Mouse (Mus musculus) MN1 (cell line): ENCODE measurements around the gene Phpt1.
"Not testable (repeated sequence)": the region's sequence is repeated elsewhere in the genome, so short reads cannot be mapped to it uniquely, and the experiment has no call there.

Experiments used
- DNase-seq: peaks from one replicate; pipeline ENCODE4 v3.0.0-alpha.2; 2016; ENCODE audit warnings: low spot score

The Phpt1 gene

GRCm38 (mm10) chr2:25560551-25560950 is 14.5 kb downstream of the Phpt1 start:
- DNase-seq = no peak

- no peak for DNase-seq
Measured at GRCm38 (mm10) chr2:25558774-25559173, 16.2 kb downstream of the Phpt1 start.

- no peak for DNase-seq
Measured at GRCm38 (mm10) chr2:25557964-25558360, 17.1 kb downstream of the Phpt1 start.

DNA sequence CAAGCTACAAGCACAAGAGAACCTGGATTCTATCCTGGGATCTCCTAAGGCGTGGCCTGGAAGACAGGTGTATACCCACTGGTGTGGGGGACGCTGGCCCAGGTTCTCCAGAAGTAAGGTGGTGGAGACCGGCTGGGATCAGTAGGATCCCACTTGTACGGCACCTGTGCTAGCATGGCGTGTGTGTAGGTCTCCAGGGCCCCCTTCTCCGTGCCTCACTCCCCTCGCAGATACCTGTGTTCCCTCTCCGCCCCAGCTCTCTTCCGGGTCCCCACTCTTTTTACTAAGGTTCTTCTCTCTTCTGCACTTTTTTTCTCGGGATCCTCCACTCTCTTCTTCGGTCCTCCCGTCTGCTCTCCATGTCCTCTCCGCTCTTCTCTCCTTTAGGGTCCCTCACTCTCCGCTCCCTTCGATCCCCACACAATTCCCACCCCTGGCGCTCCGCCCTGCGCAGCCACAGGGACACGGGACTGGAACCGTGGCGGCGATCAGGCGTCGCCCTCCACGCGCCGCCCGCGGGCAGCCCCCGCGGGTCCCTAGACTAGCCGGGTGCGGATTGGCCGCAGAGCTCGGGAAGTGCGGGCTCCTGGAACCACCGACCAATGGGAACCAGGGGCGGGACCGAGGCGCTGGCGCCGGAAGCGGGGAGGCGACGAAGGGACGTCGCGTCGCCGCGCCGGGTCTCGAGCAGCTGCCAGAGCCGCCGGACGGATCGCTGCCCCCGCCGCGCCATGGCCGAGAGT is 17.6 kb downstream of the Phpt1 start, which contains the start of gene Edf1:
Gene Edf1 (plus strand): TSS at position 627 of the 743 bp plus-strand sequence.
- peak; percentile 93 for DNase-seq

- DNase-seq = peak; percentile 28
Measured at GRCm38 (mm10) chr2:25556296-25556695, 18.7 kb downstream of the Phpt1 start.

GRCm38 (mm10) chr2:25555479-25555878 is 19.5 kb downstream of the Phpt1 start:
- not testable (repeated sequence) for DNase-seq

GRCm38 (mm10) chr2:25553171-25553786 is 21.7 kb downstream of the Phpt1 start:
- not testable (repeated sequence) for DNase-seq

GRCm38 (mm10) chr2:25551186-25551585 is 23.8 kb downstream of the Phpt1 start:
- peak; percentile 60 for DNase-seq

DNA sequence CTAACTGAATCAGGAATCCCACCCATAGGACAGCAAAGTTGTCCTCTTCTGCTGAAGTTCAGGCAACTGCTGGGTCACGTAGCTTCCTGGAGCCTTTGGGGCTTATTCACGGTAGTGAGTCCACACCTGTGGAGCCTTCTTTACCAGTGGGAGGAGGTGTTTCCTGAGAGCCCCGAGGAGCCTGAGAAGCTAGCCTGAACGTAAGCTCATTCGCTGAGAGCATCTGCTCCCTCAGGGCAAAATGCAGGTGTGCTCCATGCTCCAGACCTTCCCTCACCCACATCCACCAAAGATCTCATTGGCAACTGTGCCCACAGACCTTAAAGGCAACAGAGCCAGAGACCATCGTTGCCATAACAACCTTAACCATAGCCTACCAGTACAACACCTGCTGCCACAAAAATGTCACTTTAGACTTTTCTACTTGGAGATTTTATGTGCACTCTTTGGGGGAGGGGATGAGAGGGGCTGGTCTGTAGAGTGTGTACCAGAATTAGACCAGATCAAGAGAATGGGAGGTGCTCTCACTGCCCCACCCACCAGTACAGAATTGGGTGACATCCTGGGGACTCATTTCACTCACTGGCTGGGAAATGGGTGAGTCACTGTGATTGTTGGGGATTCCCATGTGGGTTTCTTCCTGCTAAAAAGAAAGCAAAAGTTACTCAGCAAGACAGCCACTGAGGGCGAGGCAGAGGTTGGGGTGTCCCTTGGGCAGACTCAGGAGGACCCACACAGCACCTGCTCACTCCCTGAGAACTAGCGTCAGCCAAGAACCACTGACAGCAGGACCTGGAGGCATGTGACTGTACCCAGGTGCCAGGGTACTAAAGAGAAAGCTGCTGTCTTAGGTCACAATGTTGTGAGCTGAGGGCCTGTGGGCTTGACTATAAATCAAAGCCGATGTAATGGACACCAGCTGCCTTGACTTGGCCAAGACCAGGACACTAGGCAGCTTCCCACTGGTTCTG is 25.7 kb downstream of the Phpt1 start:
- no peak for DNase-seq

GRCm38 (mm10) chr2:25546811-25547491 is 28.1 kb downstream of the Phpt1 start, which contains the start of gene Traf2:
TSS of gene Traf2 (minus strand) at chr2:25546940.
- DNase-seq = peak; percentile 98

DNA sequence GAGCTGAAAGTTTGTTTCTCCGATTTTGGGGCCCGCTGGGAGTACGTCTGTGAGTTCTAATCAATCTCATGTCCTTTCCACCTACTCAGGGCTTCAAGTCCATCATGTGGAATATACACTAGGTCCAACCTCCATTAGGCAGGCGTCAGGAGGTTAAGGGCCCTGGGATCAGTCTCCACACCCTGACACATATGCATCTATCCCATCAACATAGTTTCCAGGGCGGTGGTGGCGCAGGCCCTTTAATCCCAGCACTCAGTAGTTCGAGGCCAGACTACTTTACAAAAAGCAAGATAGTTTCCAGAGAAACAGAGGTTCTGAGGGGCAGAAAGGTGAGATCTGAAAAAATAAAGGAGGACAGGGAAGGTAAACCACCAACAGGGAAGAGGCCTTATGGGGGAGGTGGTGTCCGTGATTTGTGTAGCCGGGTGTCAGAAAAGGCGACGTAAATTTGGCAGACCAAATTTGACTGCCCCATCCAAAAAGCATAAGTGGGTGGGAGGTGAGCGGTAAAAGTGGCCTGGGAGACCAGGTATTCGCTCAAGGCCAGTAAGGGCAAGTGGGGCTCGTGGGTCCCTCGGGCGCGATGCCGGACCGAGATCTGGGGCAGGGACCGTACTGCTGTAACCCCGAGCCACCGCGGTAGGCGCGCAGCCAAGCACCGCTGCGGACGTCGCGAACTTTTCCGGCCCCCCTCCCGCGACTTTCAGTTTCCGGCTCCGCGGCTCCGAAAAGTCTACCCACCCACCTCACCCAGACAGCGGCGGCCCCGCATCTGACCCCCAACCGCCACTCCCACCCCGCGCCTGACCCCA is 28.8 kb downstream of the Phpt1 start:
- DNase-seq = peak; percentile 62

DNA sequence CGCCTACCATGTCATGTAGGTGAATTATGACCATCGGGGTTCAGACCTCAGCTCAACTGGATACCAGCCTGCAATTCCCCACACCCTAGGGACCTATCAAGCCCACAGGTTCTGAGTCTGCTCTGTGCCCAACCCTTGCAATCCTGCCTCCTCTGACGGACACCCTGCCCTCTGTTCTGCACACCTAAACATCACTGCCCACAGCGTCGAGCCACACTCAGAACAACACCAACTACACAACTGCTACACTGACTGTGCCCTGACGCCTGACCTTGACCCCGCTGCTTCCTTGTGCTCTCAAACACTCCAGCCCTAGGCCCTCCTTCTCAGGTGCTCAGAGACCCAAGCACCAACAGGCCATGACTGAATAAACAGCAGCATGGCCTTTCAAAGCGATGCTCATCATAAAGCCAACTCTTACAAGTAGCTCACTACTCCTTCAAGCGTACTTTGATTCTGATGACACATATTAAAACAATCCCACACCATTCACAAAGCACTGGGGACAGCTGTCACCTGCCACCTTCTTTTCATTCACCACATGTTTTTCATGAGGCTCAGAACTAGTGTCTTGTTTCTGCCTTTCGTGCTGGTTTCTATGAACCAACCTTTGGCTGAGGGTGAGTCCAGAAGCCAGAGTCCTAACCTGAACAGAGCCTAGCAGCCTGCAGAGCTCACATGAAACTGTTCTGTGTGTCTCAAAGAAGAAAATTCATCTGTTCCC is 33.2 kb downstream of the Phpt1 start:
- DNase-seq = no peak

- DNase-seq = no peak
Measured at GRCm38 (mm10) chr2:25540541-25540948, 34.5 kb downstream of the Phpt1 start.

GRCm38 (mm10) chr2:25536531-25536930 is 38.5 kb downstream of the Phpt1 start:
- no peak for DNase-seq

DNA sequence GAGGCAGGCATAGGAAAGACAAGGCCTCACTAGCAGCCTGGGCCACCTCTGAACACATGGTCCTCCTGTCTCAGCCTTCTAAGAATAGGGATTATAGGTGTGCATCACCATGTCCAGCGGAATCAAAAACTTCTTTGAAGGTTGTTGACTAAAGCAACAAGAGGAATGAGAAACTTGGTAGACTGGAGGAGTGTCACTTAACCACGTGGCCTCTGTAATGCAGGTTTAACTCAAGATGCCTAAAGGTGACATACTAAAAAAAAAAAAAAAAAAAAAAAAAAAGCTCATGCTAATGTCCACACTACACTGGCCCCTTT is 40.2 kb downstream of the Phpt1 start:
- no peak for DNase-seq

DNA sequence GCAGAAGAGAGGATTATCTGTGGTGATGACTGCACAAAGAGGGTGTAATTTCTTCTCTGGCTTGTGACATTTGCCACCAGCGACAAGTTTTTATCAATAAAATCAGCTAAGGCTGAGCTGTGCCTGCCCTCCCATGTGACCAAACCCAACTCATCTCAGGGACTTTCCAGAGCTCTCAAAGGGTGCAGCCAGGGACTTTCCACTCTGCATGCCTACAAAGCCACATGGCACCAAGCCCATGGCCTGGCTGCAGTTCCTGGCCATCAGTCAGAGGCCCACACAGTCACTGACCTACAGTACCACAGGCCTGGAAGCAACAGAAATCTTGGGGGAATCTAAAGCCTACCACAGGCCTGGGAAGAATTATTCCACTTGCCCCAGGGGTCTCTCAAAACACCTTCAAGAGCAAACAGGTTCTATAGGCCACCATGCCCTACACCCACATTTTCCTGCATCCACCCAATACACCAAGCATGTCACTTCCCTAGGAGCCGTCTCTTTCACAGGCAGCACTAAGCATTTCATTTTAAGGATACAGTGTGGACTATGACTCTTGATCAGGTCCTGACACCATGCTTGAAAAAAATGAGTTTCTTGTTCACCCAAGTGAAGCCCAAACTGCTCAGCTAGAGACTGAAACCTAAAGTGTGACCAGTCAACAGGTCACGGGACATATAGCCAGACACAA is 40.7 kb downstream of the Phpt1 start:
- peak; percentile 84 for DNase-seq

GRCm38 (mm10) chr2:25533707-25534106 is 41.3 kb downstream of the Phpt1 start:
- DNase-seq = peak; percentile 16

GRCm38 (mm10) chr2:25526510-25527302 is 48.3 kb downstream of the Phpt1 start:
- no peak for DNase-seq
